Mouse (Mus musculus) thymus, adult 2 months (tissue): ENCODE results near the gene Tmem63a. TPM values are rescaled to one million over a fixed set of nuclear protein-coding genes. Genes with fewer than 3 reads are reported as not detected.
A peak's percentile ranks its signal among the peaks of the same experiment; 100 is the strongest.

Experiments
- DNase-seq: peaks from one replicate; pipeline ENCODE4 v3.0.0; 2021
- H3K27ac ChIP-seq: fragments of 200-500 bp; 2 replicates; pipeline ENCODE4 v1.5.1; 2012; ENCODE audit warnings: low read length, control low read depth; ENCODE audit not compliant: control insufficient read depth, insufficient read depth
- H3K27me3 ChIP-seq: fragments of 200-500 bp; 2 replicates; pipeline ENCODE4 v1.6.1; 2012; ENCODE audit warnings: mild to moderate bottlenecking, low read length, moderate library complexity, mixed read lengths; ENCODE audit not compliant: control insufficient read depth, insufficient read depth
- H3K36me3 ChIP-seq: fragments of 200-500 bp; 2 replicates; pipeline ENCODE4 v1.6.1; 2012; ENCODE audit warnings: mild to moderate bottlenecking, low read length, moderate library complexity; ENCODE audit not compliant: control insufficient read depth, insufficient read depth
- H3K4me1 ChIP-seq: fragments of 200-500 bp; replicated peaks from 2 replicates; pipeline ENCODE4 v1.6.1; 2012; ENCODE audit warnings: low read length; ENCODE audit not compliant: control insufficient read depth, insufficient read depth
- H3K4me3 ChIP-seq: fragments of 200-500 bp; 2 replicates; pipeline ENCODE4 v1.5.1; 2012; ENCODE audit warnings: mild to moderate bottlenecking, low read length, control low read depth, moderate library complexity; ENCODE audit not compliant: control insufficient read depth, insufficient read depth
- CTCF ChIP-seq: fragments of 200-500 bp; IDR thresholded peaks from 2 replicates; pipeline ENCODE4 v1.5.1; 2012; ENCODE audit warnings: mild to moderate bottlenecking, control low read depth, low read length, moderate library complexity, borderline replicate concordance; ENCODE audit not compliant: control insufficient read depth, poor library complexity, insufficient read depth; ENCODE audit errors: extremely low read depth
- POLR2A ChIP-seq: fragments of 200-500 bp; IDR thresholded peaks from 2 replicates; pipeline ENCODE4 v1.6.1; 2012; ENCODE audit warnings: mild to moderate bottlenecking, low read length, control low read depth, moderate library complexity; ENCODE audit not compliant: control insufficient read depth, poor library complexity, insufficient read depth; ENCODE audit errors: extremely low read depth
- WGBS: fragments of 180-500 bp; shearing (Covaris S2); methylation state at CpG from one replicate; pipeline ENCODE4 v1.1.7; 2018; 5-methylcytosine and 5-hydroxymethylcytosine counted together
- polyA plus RNA-seq: library from polyadenylated mRNA; depleted of rRNA; stranded (reverse); fragments of >200 nt; gene quantifications from 2 replicates; pipeline ENCODE4 v1.2.3, GENCODE M21; 2012

Gene Tmem63a
- polyA plus RNA-seq, 1 experiment = 47.3 TPM

DNA sequence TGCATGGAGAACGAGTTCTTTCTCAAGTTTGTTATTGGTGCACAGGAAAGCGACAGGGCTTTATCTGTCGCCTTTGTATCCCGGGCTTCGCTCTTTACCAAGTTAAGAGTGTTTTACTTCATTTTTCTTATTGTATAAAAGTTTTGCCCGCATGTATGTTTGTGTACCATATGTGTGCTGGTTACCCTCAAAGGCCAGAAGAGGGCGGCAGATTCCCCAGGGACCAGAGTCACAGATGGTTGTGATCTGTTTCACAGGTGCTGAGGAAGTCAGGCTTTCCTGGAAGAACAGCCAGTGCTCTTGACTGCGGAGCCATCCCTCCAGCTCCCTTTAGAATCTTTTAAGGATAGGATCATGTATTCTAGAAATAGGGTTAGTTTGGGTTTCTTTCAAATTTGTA lies 44.6 kb downstream of the Tmem63a start:
- H3K4me3 ChIP-seq = no peak overlapping the region
- peaks cover 2% of the 10 kb centered on the region for H3K4me1 ChIP-seq
- TF ChIP-seq CTCF (no peak), POLR2A (no peak)
- no peak for DNase-seq
- no peak overlapping the region for H3K27ac ChIP-seq
- 94% methylated on average over 8 of the region's 8 CpGs for WGBS
- no peaks in the 10 kb centered on the region for H3K36me3 ChIP-seq
- H3K27me3 ChIP-seq = no peaks in the 10 kb centered on the region

DNA sequence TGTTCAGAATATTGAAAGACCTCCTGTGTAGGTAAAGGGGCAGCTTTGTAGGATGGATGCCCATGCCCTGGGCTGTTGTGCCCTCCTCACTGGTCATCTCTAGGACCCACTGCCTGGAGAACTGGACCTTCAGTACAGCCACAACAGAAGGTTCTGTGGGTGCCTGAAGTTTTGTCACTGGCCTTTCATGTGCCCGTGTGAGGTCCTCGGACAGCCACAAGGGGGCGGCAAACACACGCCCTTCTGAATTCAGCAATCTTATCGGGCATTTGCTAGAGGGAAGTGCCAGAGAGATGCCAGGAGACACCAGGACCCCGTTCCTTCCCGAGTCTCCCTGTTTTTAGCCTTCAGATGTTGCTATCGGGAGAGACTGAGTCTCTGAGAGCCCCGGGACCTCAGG lies 45.6 kb downstream of the Tmem63a start:
- Histone ChIP-seq H3K4me1 (peaks cover 2% of the 10 kb centered on the region), H3K4me3 (no peak overlapping the region), H3K27ac (no peak overlapping the region), H3K36me3 (no peaks in the 10 kb centered on the region), H3K27me3 (no peaks in the 10 kb centered on the region)
- peak; percentile 76 for DNase-seq
- WGBS = under 1% methylated on average over 9 of the region's 9 CpGs
- peak; percentile 94 for TF ChIP-seq CTCF
- no peak for TF ChIP-seq POLR2A

- no peaks in the 10 kb centered on the region for H3K36me3 ChIP-seq
- no peaks in the 10 kb centered on the region for H3K27me3 ChIP-seq
- no peak for DNase-seq
- no peak overlapping the region for H3K27ac ChIP-seq
- H3K4me1 ChIP-seq = peaks cover 2% of the 10 kb centered on the region
- TF ChIP-seq POLR2A (no peak), CTCF (no peak)
- H3K4me3 ChIP-seq = no peak overlapping the region
- 82% methylated on average over 3 of the region's 3 CpGs for WGBS
Measured at GRCm38 (mm10) chr1:180990671-180991070, 48.5 kb downstream of the Tmem63a start.

DNA sequence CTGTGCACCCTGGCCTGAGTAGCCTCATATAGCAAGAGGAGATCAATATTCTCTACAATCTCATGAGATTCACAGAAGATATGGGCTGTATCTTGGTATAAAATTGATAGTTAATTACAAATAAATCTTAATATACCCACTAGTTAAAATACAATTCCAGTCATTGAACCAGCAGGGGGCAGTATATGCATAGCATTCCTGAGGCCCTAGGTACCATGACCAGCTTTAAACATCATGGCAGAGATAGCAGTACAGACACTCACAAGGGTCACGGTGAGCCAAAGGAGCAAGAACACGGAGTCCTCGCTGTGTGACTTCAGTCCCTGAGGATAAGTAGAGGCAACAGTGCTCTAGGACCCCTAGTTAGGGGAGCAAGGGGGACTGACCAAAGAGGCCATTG lies 50.0 kb downstream of the Tmem63a start:
- Histone ChIP-seq H3K4me1 (peaks cover 2% of the 10 kb centered on the region), H3K27me3 (no peaks in the 10 kb centered on the region), H3K4me3 (no peak overlapping the region), H3K36me3 (no peaks in the 10 kb centered on the region), H3K27ac (no peak overlapping the region)
- TF ChIP-seq CTCF (no peak), POLR2A (no peak)
- DNase-seq = peak; percentile 45
- WGBS = 52% methylated on average over 3 of the region's 3 CpGs

GRCm38 (mm10) chr1:181000501-181001092 lies 58.5 kb downstream of the Tmem63a start:
- Histone ChIP-seq H3K27ac (no peak overlapping the region), H3K4me3 (no peak overlapping the region)
- 84% methylated on average over 10 of the region's 10 CpGs for WGBS

DNA sequence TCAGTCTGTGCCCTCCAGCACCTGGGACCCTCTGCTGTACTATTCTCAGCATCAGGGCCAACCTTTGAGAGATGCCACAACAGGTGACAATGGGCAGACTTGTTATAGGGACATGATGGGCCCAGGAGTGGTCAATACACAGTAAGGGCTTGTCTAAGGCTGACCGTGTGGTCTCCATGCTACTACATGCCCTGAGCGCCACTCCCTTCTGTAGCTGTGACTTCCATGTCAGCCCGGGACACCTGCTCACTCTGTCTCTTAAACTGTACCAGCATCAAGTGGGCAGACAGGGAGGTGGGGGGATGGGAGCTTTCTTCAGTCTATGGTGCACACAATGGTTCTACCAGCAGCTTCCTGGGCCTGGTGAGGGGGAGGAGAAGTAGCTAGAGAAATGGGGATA lies 59.1 kb downstream of the Tmem63a start:
- H3K27ac ChIP-seq = no peak overlapping the region
- H3K4me1 ChIP-seq = no peaks in the 10 kb centered on the region
- WGBS = 82% methylated on average over 3 of the region's 3 CpGs
- no peaks in the 10 kb centered on the region for H3K36me3 ChIP-seq
- TF ChIP-seq CTCF (no peak), POLR2A (no peak)
- no peaks in the 10 kb centered on the region for H3K27me3 ChIP-seq
- DNase-seq = no peak
- no peak overlapping the region for H3K4me3 ChIP-seq

More at GRCm38 (mm10) chr1:181000501-181001092, 58.5 kb downstream of the Tmem63a start:
- Histone ChIP-seq H3K36me3 (no peaks in the 10 kb centered on the region), H3K27me3 (no peaks in the 10 kb centered on the region), H3K4me1 (no peaks in the 10 kb centered on the region)
- no peak for TF ChIP-seq CTCF
- TF ChIP-seq POLR2A = no peak
- DNase-seq = no peak

GRCm38 (mm10) chr1:181001621-181002020 lies 59.5 kb downstream of the Tmem63a start:
- H3K4me1 ChIP-seq = no peaks in the 10 kb centered on the region
- 92% methylated on average over 3 of the region's 3 CpGs for WGBS
- H3K27me3 ChIP-seq = no peaks in the 10 kb centered on the region
- no peaks in the 10 kb centered on the region for H3K36me3 ChIP-seq
- no peak overlapping the region for H3K27ac ChIP-seq
- no peak overlapping the region for H3K4me3 ChIP-seq
- TF ChIP-seq POLR2A = no peak
- no peak for TF ChIP-seq CTCF
- DNase-seq = no peak
